Mouse (Mus musculus) stomach, postnatal 0 days (tissue): ENCODE results near the gene Gad1. TPM values are rescaled to one million over a fixed set of nuclear protein-coding genes. Genes with fewer than 3 reads are reported as not detected.

Experiments
- ATAC-seq: fragments of 200-750 bp; cut with Nextera tagmentation; 2 replicates; pipeline ENCODE4 v1.8.0; 2017; ENCODE audit not compliant: low FRiP score, low TSS enrichment
- DNase-seq: peaks from one replicate; pipeline ENCODE4 v3.0.0-alpha.2; 2016; ENCODE audit warnings: low spot score
- H3K27ac ChIP-seq: fragments of 300-500 bp; sonication (generic); replicated peaks from 2 replicates; pipeline ENCODE4 v1.5.1; 2014; ENCODE audit warnings: mild to moderate bottlenecking, control low read depth
- H3K27me3 ChIP-seq: fragments of 300-500 bp; sonication (generic); 2 replicates; pipeline ENCODE4 v1.6.1; 2014; ENCODE audit warnings: low read length; ENCODE audit not compliant: control insufficient read depth, insufficient read depth
- H3K36me3 ChIP-seq: fragments of 300-500 bp; sonication (generic); 2 replicates; pipeline ENCODE4 v1.6.1; 2014; ENCODE audit warnings: low read length, mixed read lengths; ENCODE audit not compliant: control insufficient read depth, insufficient read depth
- H3K4me1 ChIP-seq: fragments of 300-500 bp; sonication (generic); replicated peaks from 2 replicates; pipeline ENCODE4 v1.6.1; 2014; ENCODE audit warnings: antibody characterized with exemption; ENCODE audit not compliant: control insufficient read depth, insufficient read depth
- H3K4me2 ChIP-seq: fragments of 300-500 bp; sonication (generic); replicated peaks from 2 replicates; pipeline ENCODE4 v1.6.1; 2014; ENCODE audit warnings: low read depth, mild to moderate bottlenecking, control low read depth, moderate library complexity
- H3K4me3 ChIP-seq: fragments of 300-500 bp; sonication (generic); 2 replicates; pipeline ENCODE4 v1.5.1; 2014; ENCODE audit warnings: low read depth, low read length, control low read depth
- H3K9ac ChIP-seq: fragments of 300-500 bp; sonication (generic); 2 replicates; pipeline ENCODE4 v1.6.1; 2014; ENCODE audit warnings: mild to moderate bottlenecking, low read length, control low read depth, mixed read lengths
- H3K9me3 ChIP-seq: fragments of 300-500 bp; sonication (generic); 2 replicates; pipeline ENCODE4 v1.6.1; 2016; ENCODE audit warnings: low read length; ENCODE audit not compliant: control insufficient read depth
- CTCF ChIP-seq: IDR thresholded peaks from 2 replicates; pipeline ENCODE4 v1.5.1; 2016; ENCODE audit warnings: antibody characterized with exemption, low read depth, mild to moderate bottlenecking, moderate library complexity
- EP300 ChIP-seq: optimal IDR thresholded peaks from 2 replicates; pipeline ENCODE3; 2016; ENCODE audit warnings: antibody characterized with exemption
- whole genome bisulfite sequencing: fragments of 180-500 bp; shearing (Covaris S2); extraction: QIAGEN DNeasy Blood & Tissue Kit; methylation state at CpG from one replicate; pipeline ENCODE4 v1.1.7; 2014; 5-methylcytosine and 5-hydroxymethylcytosine counted together
- polyA plus RNA-seq: library from polyadenylated mRNA; unstranded; fragments of >200 nt; fragmentation: Nextera tagmentation; extraction: Ambion mirVana; gene quantifications from 2 replicates; pipeline ENCODE4 v1.2.1, GENCODE M21; 2015

Gene Gad1
- polyA plus RNA-seq, 1 experiment from 2014 or later = 0.02 TPM

- H3K27me3 ChIP-seq = peaks cover 3% of the 10 kb centered on the region; the same call in 1 of the 2 replicates
- no peak overlapping the region for H3K27ac ChIP-seq
- WGBS = 71% methylated on average over 8 of the region's 8 CpGs
- ATAC-seq = no peak
- no peak overlapping the region for H3K4me3 ChIP-seq
- no peaks in the 10 kb centered on the region for H3K4me1 ChIP-seq
- DNase-seq = no peak
- no peak overlapping the region for H3K9ac ChIP-seq
- H3K4me2 ChIP-seq = no peak overlapping the region
- TF ChIP-seq CTCF = no peak
- no peak for TF ChIP-seq EP300
- H3K36me3 ChIP-seq = no peaks in the 10 kb centered on the region
- no peaks in the 10 kb centered on the region for H3K9me3 ChIP-seq
These were observed 20.8 kb downstream of the Gad1 start for GRCm38 (mm10) chr2:70573544-70574210.

- Histone ChIP-seq H3K27me3 (no peaks in the 10 kb centered on the region), H3K4me1 (no peaks in the 10 kb centered on the region), H3K4me2 (no peak overlapping the region), H3K4me3 (no peak overlapping the region), H3K27ac (no peak overlapping the region), H3K9me3 (no peaks in the 10 kb centered on the region), H3K9ac (no peak overlapping the region), H3K36me3 (no peaks in the 10 kb centered on the region)
- DNase-seq (no peak), ATAC-seq (no peak)
- 84% methylated on average over 6 of the region's 6 CpGs for WGBS
- TF ChIP-seq EP300 = no peak
- no peak for TF ChIP-seq CTCF
These were observed 35.3 kb downstream of the Gad1 start for GRCm38 (mm10) chr2:70588200-70588599.

- ATAC-seq = no peak
- TF ChIP-seq EP300 (no peak), CTCF (no peak)
- DNase-seq = no peak
- Histone ChIP-seq H3K27ac (no peak overlapping the region), H3K27me3 (no peaks in the 10 kb centered on the region), H3K4me2 (no peak overlapping the region), H3K4me3 (no peak overlapping the region), H3K9ac (no peak overlapping the region), H3K4me1 (no peaks in the 10 kb centered on the region), H3K36me3 (no peaks in the 10 kb centered on the region), H3K9me3 (no peaks in the 10 kb centered on the region)
- WGBS = 77% methylated on average over 6 of the region's 6 CpGs
These were observed 39.6 kb downstream of the Gad1 start for GRCm38 (mm10) chr2:70592432-70592831.

GRCm38 (mm10) chr2:70593670-70594069 is 40.8 kb downstream of the Gad1 start:
- no peak overlapping the region for H3K27ac ChIP-seq
- H3K4me2 ChIP-seq = no peak overlapping the region
- DNase-seq (no peak), ATAC-seq (no peak)
- no peak overlapping the region for H3K4me3 ChIP-seq
- H3K27me3 ChIP-seq = no peaks in the 10 kb centered on the region
- 80% methylated on average over 5 of the region's 5 CpGs for WGBS
- H3K36me3 ChIP-seq = no peaks in the 10 kb centered on the region
- TF ChIP-seq EP300 (no peak), CTCF (no peak)
- H3K9ac ChIP-seq = no peak overlapping the region
- H3K9me3 ChIP-seq = no peaks in the 10 kb centered on the region
- no peaks in the 10 kb centered on the region for H3K4me1 ChIP-seq

GRCm38 (mm10) chr2:70595896-70596295 is 43.0 kb downstream of the Gad1 start:
- H3K27ac ChIP-seq = no peak overlapping the region
- no peak overlapping the region for H3K4me2 ChIP-seq
- H3K4me3 ChIP-seq = no peak overlapping the region
- no peak for DNase-seq
- H3K36me3 ChIP-seq = no peaks in the 10 kb centered on the region
- TF ChIP-seq CTCF = no peak
- TF ChIP-seq EP300 = no peak
- H3K4me1 ChIP-seq = no peaks in the 10 kb centered on the region
- H3K27me3 ChIP-seq = no peaks in the 10 kb centered on the region
- no peak for ATAC-seq
- H3K9ac ChIP-seq = no peak overlapping the region
- H3K9me3 ChIP-seq = no peaks in the 10 kb centered on the region
- WGBS = 67% methylated on average over 2 of the region's 2 CpGs

GRCm38 (mm10) chr2:70609769-70610168 is 56.9 kb downstream of the Gad1 start:
- TF ChIP-seq CTCF (no peak), EP300 (no peak)
- Histone ChIP-seq H3K36me3 (no peaks in the 10 kb centered on the region), H3K9ac (no peak overlapping the region), H3K4me1 (no peaks in the 10 kb centered on the region), H3K27me3 (no peaks in the 10 kb centered on the region), H3K9me3 (no peaks in the 10 kb centered on the region), H3K4me2 (no peak overlapping the region), H3K4me3 (no peak overlapping the region), H3K27ac (no peak overlapping the region)
- WGBS = 64% methylated on average over 3 of the region's 3 CpGs
- no peak for DNase-seq
- ATAC-seq = no peak
